Mouse (Mus musculus) olfactory bulb, adult 2 months (tissue): ENCODE measurements around the gene Qtrt2.

Experiments used
- CTCF ChIP-seq: fragments of 200-500 bp; IDR thresholded peaks from 2 replicates; pipeline ENCODE4 v1.5.1; 2012; ENCODE audit warnings: low read depth, mild to moderate bottlenecking, low read length, moderate library complexity; ENCODE audit not compliant: insufficient read depth
- POLR2A ChIP-seq: fragments of 200-500 bp; IDR thresholded peaks from 2 replicates; pipeline ENCODE4 v1.6.1; 2012; ENCODE audit warnings: mild to moderate bottlenecking, low read depth, low read length, moderate library complexity; ENCODE audit not compliant: insufficient read depth

- TF ChIP-seq POLR2A (no peak), CTCF (no peak)
These were observed 39.3 kb upstream of the Qtrt2 start for GRCm38 (mm10) chr16:43965781-43966389.
